Mouse (Mus musculus) C3H10T1/2 (cell line): ENCODE results near the gene Vmn2r25. TPM values are rescaled to one million over a fixed set of nuclear protein-coding genes. Genes with fewer than 3 reads are reported as not detected.

Experiments used
- polyA plus RNA-seq, 2 experiments: library from polyadenylated mRNA; unstranded; fragments of >200 nt; fragmentation: generic; extraction: Trizol; gene quantifications; one replicate each; pipeline ENCODE4 v1.2.1; 2012; ENCODE audit warnings: missing spikeins in 2 of 2

Vmn2r25 gene
- not detected for polyA plus RNA-seq

DNA sequence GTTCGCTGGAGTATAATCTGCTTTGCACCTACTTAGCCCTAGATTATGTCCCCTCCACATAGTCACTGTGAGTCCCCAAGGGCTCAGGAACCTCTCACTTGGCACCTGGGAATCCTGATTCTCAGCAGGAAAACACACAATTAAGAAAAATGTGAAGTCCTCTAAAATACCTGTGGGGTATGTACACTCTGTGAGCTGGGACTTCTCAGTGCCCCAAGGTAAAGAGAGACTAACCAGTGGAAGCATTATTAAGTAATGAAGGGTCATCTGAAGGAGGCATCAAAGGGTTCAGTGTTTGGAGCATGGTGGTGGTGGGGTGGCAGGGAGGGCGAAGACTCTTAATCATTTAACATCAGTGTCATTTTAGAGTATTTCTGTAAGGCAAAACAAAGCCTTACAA lies at the start of gene Vmn2r25:
Gene Vmn2r25, minus strand, starts transcription at position 101 of the 400 bp plus-strand sequence.

DNA sequence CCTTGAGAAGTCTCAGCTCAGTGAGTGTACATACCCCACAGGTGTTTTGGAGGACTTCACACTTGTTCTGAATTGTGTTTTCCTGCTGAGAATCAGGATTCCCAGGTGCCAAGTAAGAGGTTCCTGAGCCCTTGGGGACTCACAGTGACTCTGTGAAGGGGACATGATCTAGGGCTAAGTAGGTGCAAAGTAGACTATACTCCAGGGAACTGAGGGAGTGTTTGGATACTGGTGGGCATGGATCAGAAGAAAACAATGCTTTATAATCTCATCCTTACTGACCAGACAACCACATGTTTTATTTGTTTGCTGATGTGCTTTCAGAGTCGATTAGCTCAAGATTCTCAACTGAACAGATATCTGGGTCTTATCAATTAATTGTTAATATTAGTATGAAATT lies 74.7 kb downstream of the Vmn2r25 start, which contains the start of gene Vmn2r24:
Gene Vmn2r24, plus strand, starts transcription at position 301 of the 400 bp plus-strand sequence.

Other genes starting within 250 kb of the Vmn2r25 start
- not detected for gene Vmn2r22, start 202.7 kb downstream of the Vmn2r25 start, polyA plus RNA-seq
- not detected for gene Vmn2r23, start 150.8 kb downstream of the Vmn2r25 start, polyA plus RNA-seq
- gene Vmn2r24, start 74.6 kb downstream of the Vmn2r25 start, polyA plus RNA-seq: not detected
- not detected for gene Vmn2r26, start 171.1 kb upstream of the Vmn2r25 start, polyA plus RNA-seq